Mouse (Mus musculus) adrenal gland, adult (tissue): ENCODE data around the gene Aqp2.

Source experiments
- DNase-seq, 2 experiments: peaks; one replicate each; pipeline ENCODE4 v3.0.0; 2022 to 2023; ENCODE audit warnings: low spot score in 1 of 2; ENCODE audit not compliant: inconsistent age in 2 of 2

Gene Aqp2

GRCm38 (mm10) chr15:99590429-99591084 is 11.7 kb downstream of the Aqp2 start, which contains the start of gene Aqp5:
Gene Aqp5 (plus strand): TSS chr15:99590782.
- peak; percentile 29 to 58 for DNase-seq

DNA sequence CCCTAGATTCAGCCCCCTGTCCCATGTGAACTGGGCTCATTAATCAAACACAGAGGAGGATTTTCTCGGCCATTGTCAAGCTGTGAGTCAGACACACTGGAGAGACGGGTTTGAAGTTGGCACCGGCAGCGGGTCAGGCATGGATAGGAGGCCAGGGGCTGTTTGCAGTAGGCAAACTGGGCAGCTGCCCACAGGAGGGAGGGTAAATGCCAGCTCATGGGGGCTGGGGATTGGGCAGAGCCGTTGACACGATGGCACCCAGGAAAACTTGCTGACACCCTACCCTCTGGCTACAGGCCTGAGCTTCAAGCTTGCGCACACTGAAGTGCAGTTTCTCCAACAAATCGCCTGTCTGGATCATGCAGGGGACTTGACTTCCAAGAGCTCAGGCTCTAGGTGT is 13.3 kb downstream of the Aqp2 start:
- DNase-seq = peak; percentile 49 to 83

DNA sequence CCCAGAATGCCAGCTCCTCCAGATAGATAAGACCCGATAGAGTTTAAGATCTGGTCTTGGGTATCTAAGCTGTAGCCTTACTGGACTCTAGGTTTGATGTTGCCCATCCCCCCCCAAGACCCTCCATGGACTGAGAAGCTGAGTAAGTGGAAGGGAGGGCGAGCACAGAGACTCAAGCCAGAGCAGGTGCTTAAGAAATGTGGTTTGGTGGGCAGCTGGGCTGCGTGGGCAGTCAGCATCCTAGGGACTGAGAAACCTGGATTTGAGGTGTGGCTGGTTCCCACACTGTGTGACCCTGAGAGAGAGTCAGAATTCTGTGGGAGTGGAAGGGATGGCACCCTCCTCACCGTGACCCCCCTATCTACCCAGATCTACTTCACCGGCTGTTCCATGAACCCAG is 14.0 kb downstream of the Aqp2 start:
- DNase-seq = no peak

DNA sequence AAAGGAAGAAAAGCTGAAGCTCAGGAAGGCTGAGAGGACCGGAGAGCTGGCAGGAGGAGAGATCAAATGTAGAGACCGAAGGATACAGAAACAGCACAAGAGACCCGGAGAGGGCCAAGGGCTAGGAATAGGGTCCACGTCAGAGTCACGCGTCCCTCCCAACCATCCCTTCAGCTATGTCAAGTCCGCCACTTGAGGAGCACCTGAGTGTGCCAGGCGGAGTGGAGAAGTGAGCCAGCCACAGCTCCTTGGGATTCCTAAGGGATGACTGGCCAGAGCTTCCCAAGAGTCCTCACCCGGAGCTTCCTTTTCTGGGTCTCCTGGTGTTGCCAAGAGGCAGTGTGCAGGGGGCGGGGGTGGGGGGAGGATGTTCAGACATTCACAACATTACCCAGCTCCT is 16.1 kb downstream of the Aqp2 start:
- DNase-seq = no peak

DNA sequence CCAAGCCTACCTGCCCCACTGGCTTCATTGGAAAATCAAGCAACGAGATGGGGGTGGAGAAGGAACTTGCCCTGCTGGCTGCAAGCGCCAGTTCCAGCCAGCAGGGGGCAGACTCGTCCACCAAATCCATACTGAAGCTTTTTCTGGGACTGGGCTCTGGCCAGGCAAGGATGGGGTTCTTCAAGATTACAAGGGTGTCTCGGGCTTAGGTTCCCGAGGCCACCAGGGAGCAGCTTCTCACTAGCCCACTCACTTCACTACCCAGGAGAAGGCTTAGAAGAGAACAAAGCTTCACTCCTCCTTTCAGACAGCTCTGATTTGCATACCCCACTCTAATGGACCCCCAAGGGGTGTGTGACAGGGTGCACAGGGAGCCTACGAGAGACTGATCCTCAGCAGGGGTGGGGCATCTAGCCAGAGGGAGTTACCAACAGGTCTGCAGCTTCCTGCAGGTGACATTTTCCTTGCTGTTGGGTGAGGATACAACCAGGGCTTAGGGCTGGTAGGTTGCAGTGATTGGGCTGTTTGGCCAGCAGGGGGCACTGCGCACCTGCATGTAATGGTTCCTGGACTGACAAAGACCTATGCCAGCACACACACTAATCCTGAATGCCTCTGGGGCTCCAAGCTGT is 17.3 kb downstream of the Aqp2 start:
- DNase-seq = peak; percentile 84 to 95

GRCm38 (mm10) chr15:99596841-99597240 is 18.0 kb downstream of the Aqp2 start:
- DNase-seq = no peak

DNA sequence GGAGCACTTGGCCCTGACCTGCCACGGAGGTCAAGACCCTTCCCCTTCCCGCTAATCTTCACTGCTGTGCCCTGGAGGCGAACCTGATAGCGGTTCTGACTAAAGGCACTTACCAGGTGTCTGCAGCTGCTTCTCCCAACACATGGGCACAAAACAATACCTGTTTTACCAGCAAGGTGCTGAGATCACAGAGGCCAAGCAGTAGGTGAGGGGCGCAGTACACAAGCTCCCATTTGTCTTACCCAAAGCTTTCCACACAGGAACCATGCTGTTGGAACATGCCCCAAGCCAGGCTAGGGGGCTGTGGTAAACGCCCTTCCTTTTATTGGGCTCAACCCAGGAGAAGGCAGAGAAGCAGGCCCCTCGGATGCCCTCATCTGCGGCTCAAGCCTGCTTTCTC is 18.7 kb downstream of the Aqp2 start:
- DNase-seq = no peak

DNA sequence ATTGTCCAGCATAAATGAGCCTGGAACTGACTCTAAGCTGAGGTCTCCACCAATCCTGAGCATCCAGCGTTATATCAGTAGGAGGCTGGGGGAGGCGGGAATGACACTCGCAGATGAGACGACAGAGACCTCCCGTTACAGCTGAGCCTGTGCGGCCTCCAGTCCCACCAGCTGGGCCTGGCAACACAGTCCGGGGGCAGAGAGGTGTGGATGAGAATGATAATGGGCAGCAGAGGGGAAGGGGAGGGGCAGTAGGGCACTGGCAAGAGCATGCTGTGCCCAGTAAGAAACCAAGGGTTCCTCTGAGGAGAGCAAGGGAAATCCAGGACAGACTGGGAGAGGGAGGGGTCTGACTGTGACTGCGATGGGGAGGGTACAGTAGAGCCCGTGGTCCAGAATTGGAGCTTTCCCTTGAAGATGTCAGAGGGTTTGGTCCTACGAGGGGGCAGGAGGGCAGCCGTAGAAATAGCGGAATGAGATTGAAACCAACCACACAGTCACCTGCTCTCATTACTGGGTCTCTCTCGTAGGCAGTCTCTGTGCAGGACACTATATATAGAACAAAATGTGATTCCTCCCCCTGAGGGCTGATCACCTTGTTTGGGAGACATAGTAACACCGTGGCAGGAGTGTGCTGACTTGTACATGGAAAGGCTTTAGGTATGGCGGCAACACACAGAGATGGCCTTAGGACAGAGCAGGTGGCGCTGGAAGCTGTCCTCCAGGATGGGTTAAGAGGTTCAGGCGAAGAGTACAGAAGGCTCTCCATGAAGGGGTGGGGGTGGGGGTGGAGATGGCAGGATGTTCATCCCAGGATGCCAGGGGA is 20.6 kb downstream of the Aqp2 start:
- DNase-seq = no peak

DNA sequence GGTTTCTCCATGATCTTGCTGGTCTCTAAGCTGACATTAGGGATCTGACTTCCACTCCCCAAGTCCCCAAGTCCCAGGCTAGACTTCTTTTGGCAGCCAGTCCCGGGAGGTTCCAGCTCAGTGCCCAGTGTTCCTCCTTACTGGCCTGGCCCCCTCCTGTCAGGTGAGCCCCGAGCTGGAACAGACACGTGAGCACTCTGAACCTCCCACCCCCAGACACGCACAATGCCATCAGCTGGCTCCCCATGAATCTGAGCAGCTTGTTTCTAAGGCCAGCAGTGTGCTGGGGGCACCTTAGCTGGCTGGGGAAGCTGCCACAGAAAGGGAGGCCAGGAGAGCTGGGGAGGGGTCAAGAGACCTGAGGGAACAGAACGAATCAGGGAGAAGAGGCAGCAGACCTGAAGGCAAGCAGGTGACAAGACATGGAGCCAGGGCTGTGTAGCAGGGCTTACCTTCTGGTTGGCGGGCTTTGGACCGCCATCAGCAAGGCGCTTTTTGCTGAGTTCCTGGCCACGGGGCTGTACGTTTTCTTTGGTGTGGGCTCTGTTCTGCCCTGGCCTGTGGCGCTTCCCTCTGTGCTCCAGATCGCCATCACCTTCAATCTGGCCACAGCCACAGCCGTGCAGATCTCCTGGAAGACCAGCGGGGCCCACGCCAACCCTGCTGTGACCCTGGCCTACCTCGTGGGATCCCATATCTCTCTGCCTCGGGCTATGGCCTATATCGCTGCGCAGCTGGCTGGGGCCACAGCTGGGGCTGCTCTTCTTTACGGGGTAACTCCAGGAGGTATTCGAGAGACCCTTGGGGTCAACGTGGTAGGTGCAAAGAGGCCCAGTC is 22.3 kb downstream of the Aqp2 start, which contains the start of gene Aqp6:
Aqp6 (plus strand) TSS at position 415 of the 837 bp plus-strand sequence.
- no peak for DNase-seq

- DNase-seq = no peak
These were observed 22.9 kb downstream of the Aqp2 start for GRCm38 (mm10) chr15:99601823-99602120.

DNA sequence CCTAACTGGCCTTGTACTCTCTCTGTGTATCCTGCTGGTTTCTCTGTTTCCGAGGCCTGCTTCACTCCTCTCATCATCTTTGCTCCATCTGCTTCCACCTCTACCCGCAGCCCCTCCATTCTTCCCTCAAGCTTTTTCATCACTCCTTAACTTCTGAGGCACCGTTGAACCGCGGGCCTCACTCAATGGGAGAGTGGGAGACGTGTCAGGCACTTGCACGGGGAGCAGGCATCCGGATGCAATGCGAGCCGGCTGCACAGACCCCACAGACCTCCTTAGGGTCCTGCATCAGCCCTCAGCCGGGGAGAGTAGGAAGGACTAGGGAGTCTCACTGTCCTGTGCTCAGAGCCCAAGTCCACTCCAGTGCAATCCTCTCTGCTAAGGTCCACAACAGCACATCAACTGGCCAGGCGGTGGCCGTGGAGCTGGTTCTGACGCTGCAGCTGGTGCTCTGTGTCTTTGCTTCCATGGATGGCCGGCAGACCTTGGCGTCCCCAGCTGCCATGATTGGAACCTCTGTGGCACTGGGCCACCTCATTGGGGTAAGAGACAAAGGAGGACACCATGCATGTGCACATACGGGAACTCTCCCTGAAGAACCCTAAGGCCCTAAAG is 23.5 kb downstream of the Aqp2 start:
- no peak for DNase-seq

DNA sequence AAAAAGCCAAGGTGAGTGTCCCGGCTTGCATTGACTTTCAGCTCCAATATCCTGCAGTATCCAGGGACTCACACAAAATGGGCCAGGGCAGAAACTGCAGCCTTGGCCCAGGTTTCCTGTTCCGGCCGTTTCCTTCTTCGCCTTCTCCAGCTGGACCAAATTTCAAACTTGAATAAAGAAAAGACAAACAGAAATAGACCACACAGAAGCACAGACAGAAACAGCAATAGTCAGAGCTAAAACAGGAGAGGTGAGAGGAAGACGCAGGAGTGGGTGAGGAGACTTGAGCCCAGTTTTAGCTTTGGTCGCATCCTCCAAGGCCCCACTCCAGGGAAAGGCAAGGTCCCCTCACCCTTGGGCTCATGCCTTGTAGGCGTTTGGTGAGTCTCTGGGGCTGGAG is 24.4 kb downstream of the Aqp2 start:
- DNase-seq = no peak

- no peak for DNase-seq
These were observed 26.7 kb downstream of the Aqp2 start for GRCm38 (mm10) chr15:99605595-99605994.

DNA sequence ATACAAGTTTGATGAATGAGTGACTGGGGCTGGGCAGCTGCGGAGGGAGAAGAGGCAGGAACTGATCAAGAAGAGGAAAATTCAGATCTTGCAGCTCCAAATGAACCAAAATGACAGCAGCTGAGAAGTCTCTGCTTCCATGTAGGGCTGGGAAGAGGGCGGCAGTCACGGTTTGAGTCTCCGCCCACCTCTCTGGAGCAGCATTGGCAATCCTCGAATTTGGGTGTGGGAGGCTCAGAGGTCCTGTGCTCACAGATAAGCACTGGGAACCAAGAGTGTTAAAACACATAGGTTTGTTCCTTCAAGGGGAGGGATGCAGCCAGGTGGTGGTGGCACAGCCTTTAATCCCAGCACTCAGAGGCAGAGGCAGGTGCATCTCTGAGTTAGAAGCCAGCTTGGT is 27.7 kb downstream of the Aqp2 start:
- no peak for DNase-seq

DNA sequence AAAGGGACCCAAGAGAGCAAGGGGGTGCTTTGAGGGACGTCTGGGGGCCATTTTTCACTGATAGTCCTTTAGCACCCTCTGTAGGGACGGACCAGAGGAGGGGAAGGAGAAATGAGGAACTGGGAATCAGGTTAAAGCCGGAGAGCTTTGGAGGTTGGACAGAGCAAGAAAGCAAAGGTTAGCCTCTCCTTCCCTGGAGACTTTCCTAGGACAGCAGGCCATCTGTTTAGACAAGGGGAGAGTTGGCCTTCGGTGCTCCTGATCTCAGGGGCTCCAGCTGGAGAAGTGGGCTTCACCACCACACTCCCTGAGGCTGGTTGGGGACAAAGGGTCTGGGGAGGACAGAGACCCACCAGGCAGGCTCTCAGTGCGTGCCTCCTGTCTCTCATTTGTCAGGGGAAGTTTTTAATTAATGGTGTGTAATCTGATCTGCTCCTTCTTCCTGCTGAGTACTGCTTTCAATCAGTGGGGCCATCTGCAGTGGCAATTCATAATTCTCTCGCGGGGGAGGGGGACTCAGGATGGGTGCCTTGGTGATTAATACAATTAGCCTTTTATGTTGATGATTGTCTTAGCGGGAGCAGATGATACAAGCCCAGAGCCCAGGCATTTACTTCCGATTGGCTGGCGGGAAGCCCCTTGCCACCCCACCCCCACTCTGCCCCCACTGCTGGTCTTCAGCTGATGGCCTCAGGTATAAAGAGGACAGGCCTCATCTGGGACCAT is 28.7 kb downstream of the Aqp2 start:
- peak in 1 of 2 experiments; percentile 40 for DNase-seq

DNA sequence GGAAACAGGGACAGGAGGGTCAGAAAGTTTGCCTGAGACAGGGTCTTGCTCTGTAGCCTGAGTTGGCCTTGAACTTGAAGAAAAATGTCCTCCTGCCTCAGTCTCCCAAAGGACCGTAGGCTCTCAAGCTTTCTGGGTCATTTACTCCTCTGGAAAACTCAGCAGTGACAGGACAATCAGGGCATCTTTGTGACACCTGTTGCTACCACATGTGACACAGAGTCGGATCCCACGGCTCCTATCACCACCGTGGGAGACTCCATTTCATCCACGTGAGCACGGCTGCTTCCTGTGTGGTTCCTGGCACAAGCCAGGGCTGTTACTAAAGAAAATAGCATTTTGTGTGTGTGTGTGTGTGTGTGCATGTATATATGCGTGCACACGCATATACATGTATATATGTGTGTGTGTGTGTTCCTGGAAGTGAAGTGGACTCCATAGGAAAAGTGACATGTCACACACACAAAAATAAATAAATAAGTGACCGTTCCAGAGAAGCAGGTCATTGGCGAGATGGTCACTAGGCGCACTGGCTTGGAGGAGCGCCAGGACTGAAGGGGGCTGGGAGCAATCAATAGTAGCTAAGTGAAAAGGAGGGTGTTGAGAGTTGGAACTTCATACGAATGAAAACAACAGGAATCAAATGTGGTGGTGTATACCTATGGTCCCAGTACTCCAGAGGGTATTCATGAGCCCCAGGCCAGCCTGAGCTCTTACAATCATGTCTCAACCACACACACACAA is 29.7 kb downstream of the Aqp2 start:
- DNase-seq = no peak

GRCm38 (mm10) chr15:99611563-99611962 is 32.7 kb downstream of the Aqp2 start:
- DNase-seq = no peak

DNA sequence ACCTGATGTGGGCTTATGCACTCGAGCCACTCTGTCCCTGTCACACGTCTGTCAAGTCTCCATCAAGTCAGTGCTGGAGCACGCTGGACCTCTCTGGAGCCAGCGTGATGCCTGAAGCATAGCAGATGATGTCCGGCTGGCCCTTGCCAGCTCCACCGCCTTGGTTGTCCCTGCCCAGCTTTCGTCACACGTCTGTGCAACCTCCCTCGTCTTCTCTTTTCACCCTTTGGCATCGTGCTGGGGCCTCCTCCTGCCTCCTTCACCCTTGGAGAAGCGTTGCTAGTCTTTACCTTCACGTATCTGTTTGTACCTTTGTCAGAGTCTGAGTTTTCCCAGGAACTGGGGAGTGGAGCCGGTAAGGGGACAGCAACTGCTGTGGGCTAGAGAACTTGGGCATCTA is 35.4 kb downstream of the Aqp2 start:
- DNase-seq = no peak

- DNase-seq = no peak
These were observed 35.9 kb downstream of the Aqp2 start for GRCm38 (mm10) chr15:99614753-99615152.
